Mouse (Mus musculus) erythroblast, embryonic 14.5 days (primary cell): ENCODE data around the gene Creb3l1.

Experiments used
- GATA1 ChIP-seq: IDR thresholded peaks from 2 replicates; pipeline ENCODE4 v1.6.1; 2012; ENCODE audit warnings: low read length, inconsistent platforms, mixed read lengths
- TAL1 ChIP-seq: IDR thresholded peaks from 3 replicates; pipeline ENCODE4 v1.6.1; 2012; ENCODE audit warnings: low read length, inconsistent platforms, mixed read lengths

DNA sequence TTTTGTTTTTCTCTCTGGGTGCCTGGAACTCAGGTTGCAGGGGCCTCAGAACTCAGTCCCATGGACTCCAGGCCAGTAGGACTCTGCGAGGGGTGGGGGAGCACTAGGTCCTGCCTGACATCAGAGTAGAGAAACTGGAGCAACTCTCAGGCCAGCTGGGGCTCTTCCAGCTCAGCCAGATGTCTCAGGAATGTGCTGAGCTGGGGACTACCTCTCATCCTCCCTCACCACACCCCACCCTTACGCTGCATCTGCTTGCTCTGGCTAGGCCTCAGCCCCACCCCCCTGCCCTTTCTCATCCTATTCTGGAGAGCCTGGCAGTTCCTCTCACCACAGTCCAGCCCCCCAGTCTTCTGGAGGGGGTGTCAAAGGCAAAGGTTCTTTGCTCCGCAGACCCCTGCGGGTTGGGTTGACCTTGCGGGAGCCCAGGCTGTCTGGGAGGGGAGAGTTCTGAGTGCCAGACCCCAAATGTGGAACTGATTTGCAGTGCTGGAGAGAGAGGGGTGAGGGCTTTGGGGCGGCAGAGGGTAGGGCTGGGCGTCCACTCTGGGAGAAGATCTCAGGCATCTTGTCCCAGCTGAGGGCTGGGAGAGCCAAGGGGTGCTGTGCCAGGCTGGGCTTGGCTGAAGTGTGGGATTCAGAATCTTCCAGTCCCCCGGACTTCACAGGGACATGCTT lies 11.4 kb downstream of the Creb3l1 start:
- TF ChIP-seq GATA1, result no peak
- no peak for TF ChIP-seq TAL1
